Mouse (Mus musculus) liver, adult 2 months (tissue): ENCODE data around the gene Cela1.

Experiments
- CTCF ChIP-seq: fragments of 200-500 bp; IDR thresholded peaks from 2 replicates; pipeline ENCODE4 v1.5.1; 2011; ENCODE audit warnings: low read depth, low read length, control low read depth
- POLR2A ChIP-seq: fragments of 200-500 bp; IDR thresholded peaks from 2 replicates; pipeline ENCODE4 v1.6.1; 2011; ENCODE audit warnings: low read length, control low read depth; ENCODE audit not compliant: insufficient read depth; ENCODE audit errors: extremely low read depth

- TF ChIP-seq CTCF, result no peak
- TF ChIP-seq POLR2A, result no peak
These were observed 11.7 kb upstream of the Cela1 start for GRCm38 (mm10) chr15:100699386-100699785.
